Mouse (Mus musculus) forebrain, embryonic 10.5 days (tissue): ENCODE data around the gene Gga1. TPM values are rescaled to one million over a fixed set of nuclear protein-coding genes. Genes with fewer than 3 reads are reported as not detected.

Source experiments
- DNase-seq: peaks from one replicate; pipeline ENCODE4 v3.0.0-alpha.2; 2017; ENCODE audit warnings: low spot score; ENCODE audit errors: extremely low spot score
- H3K27ac ChIP-seq: fragments of 300-500 bp; sonication (generic); 2 replicates; pipeline ENCODE4 v1.5.1; 2016; ENCODE audit warnings: mild to moderate bottlenecking
- H3K27me3 ChIP-seq: fragments of 300-500 bp; sonication (generic); 2 replicates; pipeline ENCODE4 v1.6.1; 2016; ENCODE audit warnings: mild to moderate bottlenecking; ENCODE audit not compliant: poor library complexity, severe bottlenecking
- H3K36me3 ChIP-seq: fragments of 300-500 bp; sonication (generic); replicated peaks from 2 replicates; pipeline ENCODE4 v1.6.1; 2016; ENCODE audit warnings: mild to moderate bottlenecking, moderate library complexity
- H3K4me1 ChIP-seq: fragments of 300-500 bp; sonication (generic); 2 replicates; pipeline ENCODE4 v1.6.1; 2016
- H3K4me3 ChIP-seq: fragments of 300-500 bp; sonication (generic); 2 replicates; pipeline ENCODE4 v1.5.1; 2016; ENCODE audit warnings: mild to moderate bottlenecking, moderate library complexity
- H3K9me3 ChIP-seq: fragments of 300-500 bp; sonication (generic); 2 replicates; pipeline ENCODE4 v1.6.1; 2016; ENCODE audit warnings: mild to moderate bottlenecking, moderate library complexity
- WGBS: fragments of 180-500 bp; shearing (Covaris S2); methylation state at CpG from one replicate; pipeline ENCODE4 v1.1.7; 2016; 5-methylcytosine and 5-hydroxymethylcytosine counted together
- polyA plus RNA-seq: library from polyadenylated mRNA; unstranded; fragments of >200 nt; fragmentation: Nextera tagmentation; extraction: Ambion mirVana; gene quantifications from 2 replicates; pipeline ENCODE4 v1.2.1, GENCODE M21; 2016

Gga1 gene
- polyA plus RNA-seq, 1 experiment from 2014 or later = 52.6 TPM

DNA sequence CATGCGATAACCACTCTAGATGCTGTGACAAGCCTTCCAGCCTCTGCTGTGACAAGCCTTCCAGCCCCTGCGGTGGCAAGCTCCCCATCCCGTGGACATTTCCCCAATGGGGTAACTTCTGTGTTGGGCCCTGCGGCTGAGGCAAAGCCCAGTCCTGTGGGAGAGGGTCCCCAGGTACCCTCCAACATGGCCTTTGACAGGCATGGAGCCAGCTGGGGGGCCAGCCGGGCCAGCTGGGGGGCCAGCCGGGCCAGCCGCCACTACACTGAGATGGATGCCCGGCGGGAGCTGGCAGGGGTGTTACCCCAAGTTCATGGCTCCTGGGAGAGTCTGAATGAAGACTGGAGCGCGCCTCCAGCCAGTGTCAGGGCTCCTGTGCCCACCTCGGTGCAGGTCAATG is 27.5 kb upstream of the Gga1 start:
- WGBS = 88% methylated on average over 12 of the region's 12 CpGs
- Histone ChIP-seq H3K36me3 (no peaks in the 10 kb centered on the region), H3K4me3 (no peak overlapping the region), H3K4me1 (peaks cover 51% of the 10 kb centered on the region), H3K27me3 (peaks cover 60% of the 10 kb centered on the region), H3K9me3 (no peaks in the 10 kb centered on the region), H3K27ac (peak overlapping the region; percentile 22; the same call in 1 of the 2 replicates)
- DNase-seq = no peak

DNA sequence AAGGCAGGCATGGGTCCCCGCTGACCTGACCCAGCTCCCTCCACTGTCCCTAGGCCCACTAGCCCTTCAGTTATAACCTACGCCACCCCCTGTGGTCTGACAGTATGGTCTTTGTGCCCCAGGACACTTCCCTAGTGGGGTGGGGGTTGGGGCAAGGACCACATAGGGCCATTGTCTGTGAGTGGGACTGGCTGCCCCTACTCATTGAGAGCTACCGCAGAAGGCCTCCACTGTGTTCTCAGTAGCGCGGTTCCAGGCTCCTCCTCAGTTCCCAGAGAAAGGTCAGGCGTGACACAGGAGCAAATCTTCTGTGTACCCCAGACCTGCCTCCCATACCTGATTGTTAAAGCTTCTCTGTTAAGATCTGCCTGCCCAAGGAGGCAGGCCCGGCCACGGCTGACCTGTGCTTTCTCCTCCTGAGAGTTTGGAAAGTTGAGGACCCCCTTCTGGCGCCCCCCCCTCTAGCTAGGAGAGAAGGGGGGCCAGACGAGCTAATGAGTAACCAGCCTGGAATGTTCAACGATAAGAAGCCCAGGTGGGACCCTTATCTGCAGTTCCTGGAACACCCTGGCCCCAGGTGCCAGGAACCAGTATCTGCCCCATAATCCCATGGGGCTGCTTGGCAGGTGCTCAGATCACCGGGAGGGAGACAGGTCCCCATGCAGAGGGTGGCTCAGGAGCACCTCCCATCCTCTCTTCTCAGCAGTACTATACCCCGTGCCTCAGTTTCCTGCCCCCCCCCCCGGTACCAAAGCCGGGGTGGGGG is 26.7 kb upstream of the Gga1 start:
- H3K9me3 ChIP-seq = no peaks in the 10 kb centered on the region
- 73% methylated on average over 15 of the region's 15 CpGs for WGBS
- peaks cover 43% of the 10 kb centered on the region for H3K4me1 ChIP-seq
- DNase-seq = no peak
- peaks cover 52% of the 10 kb centered on the region for H3K27me3 ChIP-seq
- no peak overlapping the region for H3K4me3 ChIP-seq
- H3K27ac ChIP-seq = no peak overlapping the region
- no peaks in the 10 kb centered on the region for H3K36me3 ChIP-seq

DNA sequence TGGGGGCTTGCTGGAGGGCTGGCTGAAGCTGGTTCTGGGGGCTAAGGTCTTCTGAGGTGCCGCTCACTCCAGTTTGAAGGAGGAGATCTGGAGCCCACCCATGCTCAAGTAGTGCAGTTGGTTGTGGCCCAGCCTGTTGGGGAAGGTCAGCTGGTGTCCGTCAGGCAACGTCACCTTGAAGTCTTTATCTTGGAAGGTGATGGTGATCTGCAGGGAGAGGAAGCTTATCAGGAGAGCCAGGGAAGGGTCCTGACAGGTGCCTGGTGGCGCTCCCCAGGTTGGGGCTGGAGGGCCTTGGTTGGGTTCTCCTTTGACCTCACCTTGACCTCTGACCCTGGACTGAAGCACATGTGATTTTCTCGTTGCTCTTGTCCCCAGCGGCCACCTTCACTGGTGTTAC is 26.0 kb upstream of the Gga1 start:
- H3K9me3 ChIP-seq = no peaks in the 10 kb centered on the region
- H3K27me3 ChIP-seq = peaks cover 45% of the 10 kb centered on the region
- H3K4me1 ChIP-seq = peaks cover 37% of the 10 kb centered on the region
- H3K36me3 ChIP-seq = no peaks in the 10 kb centered on the region
- no peak overlapping the region for H3K27ac ChIP-seq
- H3K4me3 ChIP-seq = no peak overlapping the region
- DNase-seq = no peak
- 78% methylated on average over 6 of the region's 6 CpGs for WGBS

DNA sequence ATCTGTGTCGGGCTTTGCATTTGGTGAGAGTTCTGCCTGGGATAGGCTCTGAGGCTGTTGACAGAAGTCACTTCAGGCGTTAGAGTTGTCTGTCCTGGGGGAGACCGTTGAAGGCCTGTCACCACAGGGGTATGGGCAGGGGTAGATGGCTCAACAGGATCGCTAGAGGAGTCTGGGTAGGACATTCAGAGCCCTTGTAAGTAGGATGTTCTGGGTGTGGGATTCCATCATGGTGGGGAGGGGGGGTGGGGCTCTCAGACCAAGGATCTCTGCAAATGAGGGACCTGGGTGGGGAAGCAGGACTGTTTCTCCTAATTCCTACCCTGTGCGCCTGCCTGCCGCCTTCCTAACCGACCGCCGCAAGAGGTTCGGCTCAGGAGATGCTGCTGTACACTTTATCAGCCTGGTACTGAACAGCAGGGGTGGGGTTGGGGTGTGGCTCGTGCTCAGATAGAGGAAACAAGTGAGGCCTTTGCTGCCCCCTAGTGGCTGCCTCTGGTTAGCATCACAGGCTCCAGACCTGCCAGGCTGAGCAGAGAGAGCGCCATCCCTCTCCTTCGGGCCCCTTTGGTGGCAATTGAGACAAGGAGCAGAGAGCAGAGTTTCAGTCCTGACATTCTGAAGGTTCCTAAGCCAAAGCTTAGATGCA is 25.4 kb upstream of the Gga1 start:
- Histone ChIP-seq H3K36me3 (no peaks in the 10 kb centered on the region), H3K4me3 (peak overlapping the region; percentile 19), H3K27ac (no peak overlapping the region), H3K27me3 (peaks cover 39% of the 10 kb centered on the region), H3K4me1 (peaks cover 33% of the 10 kb centered on the region), H3K9me3 (no peaks in the 10 kb centered on the region)
- 15% methylated on average over 13 of the region's 13 CpGs for WGBS
- peak; percentile 91 for DNase-seq

DNA sequence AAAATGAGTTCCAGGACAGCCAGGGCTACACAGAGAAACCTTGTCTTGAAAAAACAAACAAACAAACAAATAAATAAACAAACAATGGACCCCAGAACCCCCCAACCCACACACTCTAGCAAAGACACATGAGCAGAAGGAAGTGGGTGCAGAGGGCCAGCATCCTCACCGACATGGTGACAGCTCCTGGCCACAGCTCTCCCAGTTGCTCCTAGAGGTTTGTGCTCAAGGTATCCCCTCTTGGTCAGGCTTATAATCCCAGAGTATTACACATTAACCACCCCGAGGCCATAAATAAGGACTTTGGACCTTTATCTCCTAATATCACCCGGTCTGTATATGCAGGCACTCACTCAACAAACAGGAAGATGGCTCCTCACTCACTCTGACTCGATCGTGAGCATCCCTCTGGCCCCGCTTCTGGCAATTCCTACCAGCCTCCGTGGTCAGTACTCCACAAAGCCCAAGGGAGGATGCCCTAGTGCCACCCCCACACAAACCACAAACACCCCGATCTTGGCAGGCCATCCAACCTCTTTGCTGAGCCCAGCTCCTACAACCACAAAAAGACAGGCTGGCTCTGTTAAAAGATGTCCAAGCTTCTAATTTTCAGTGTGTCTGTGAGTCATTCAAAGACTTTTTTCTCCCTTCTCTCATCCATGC is 21.6 kb upstream of the Gga1 start, which contains the start of gene Lgals2:
Gene Lgals2 (minus strand): TSS at position 227 of the 663 bp plus-strand sequence.
- no peak within 1 kb of the TSS for H3K4me3 ChIP-seq
- no peak within 1 kb of the TSS for H3K27ac ChIP-seq
- H3K27me3 ChIP-seq = peaks cover 19% of the 10 kb centered on the region
- DNase-seq = no peak
- no peaks in the 10 kb centered on the region for H3K36me3 ChIP-seq
- H3K9me3 ChIP-seq = no peaks in the 10 kb centered on the region
- H3K4me1 ChIP-seq = peaks cover 24% of the 10 kb centered on the region
- 78% methylated on average over 8 of the region's 8 CpGs for WGBS

DNA sequence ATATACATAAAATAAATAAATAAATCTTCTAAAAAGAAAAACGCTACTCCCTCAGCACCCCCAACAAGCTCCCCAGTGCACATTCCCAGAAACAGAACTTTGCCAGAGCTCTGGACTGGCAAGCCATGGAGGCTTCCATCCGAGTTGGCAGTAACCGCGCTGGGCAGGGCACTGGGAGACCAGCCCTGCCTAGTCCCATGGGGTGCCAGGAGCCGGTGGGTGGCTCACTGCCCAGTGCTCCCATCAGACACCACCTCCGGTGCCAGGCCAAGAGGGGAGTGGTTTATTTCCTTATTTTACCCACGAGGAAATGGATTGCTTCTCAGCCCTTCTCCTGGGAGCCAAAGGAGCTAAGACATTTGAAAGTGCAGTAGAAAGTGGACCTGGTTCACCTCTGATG is 20.0 kb upstream of the Gga1 start:
- H3K27ac ChIP-seq = no peak overlapping the region
- DNase-seq = no peak
- 80% methylated on average over 7 of the region's 7 CpGs for WGBS

DNA sequence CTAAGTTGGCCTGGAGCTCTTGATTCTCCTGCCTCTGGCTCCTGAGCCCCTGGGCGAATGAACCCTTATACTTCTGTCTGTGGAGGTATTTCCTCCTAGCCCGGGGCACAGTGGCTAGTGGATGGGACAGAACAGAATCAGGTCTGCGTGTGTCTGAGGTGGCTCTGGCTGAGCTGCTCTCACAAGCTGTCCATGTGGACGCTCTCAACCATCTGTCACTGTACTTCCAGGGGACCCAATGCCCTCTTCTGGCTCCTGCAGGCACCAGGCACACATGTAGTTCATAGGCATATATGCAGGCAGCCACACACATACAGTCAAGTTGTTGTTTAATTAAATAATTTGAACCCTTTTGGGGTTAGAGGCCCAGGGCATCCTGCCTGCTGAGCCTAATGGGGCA is 17.7 kb upstream of the Gga1 start:
- Histone ChIP-seq H3K4me1 (peaks cover 17% of the 10 kb centered on the region), H3K9me3 (no peaks in the 10 kb centered on the region), H3K27me3 (no peaks in the 10 kb centered on the region), H3K4me3 (no peak overlapping the region), H3K27ac (0 out of 2 replicates have a peak overlapping the region, but pooled peaks have one; percentile 9), H3K36me3 (no peaks in the 10 kb centered on the region)
- 82% methylated on average over 4 of the region's 4 CpGs for WGBS
- DNase-seq = no peak

More for the DNA sequence above, 20.0 kb upstream of the Gga1 start:
- Histone ChIP-seq H3K4me3 (no peak overlapping the region), H3K36me3 (no peaks in the 10 kb centered on the region), H3K9me3 (no peaks in the 10 kb centered on the region), H3K27me3 (peaks cover 6% of the 10 kb centered on the region; the same call in 1 of the 2 replicates), H3K4me1 (peaks cover 9% of the 10 kb centered on the region; the same call in 1 of the 2 replicates)

DNA sequence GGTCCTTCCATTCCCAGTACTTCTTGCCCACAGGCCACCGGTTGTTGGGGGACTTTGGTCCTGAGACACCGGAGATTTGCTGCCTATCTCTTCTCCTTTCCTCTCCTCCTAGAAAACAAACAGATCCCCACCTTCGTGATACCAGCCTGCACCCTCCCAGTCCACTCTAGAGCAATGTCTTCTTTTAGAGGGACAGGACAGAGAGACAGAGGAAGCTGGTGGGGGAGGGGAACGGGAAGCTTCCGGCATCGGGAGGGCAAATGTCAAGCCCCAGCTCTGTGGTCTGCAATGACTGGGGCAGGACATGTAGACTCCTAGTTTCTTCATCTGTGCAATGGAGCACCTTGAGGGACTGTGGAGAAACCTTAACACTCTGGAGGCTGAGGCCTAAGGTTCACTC is 17.3 kb upstream of the Gga1 start:
- no peak for DNase-seq
- WGBS = 70% methylated on average over 6 of the region's 6 CpGs
- Histone ChIP-seq H3K27ac (0 out of 2 replicates have a peak overlapping the region, but pooled peaks have one; percentile 9), H3K36me3 (no peaks in the 10 kb centered on the region), H3K4me1 (peaks cover 17% of the 10 kb centered on the region), H3K9me3 (no peaks in the 10 kb centered on the region), H3K27me3 (no peaks in the 10 kb centered on the region), H3K4me3 (no peak overlapping the region)

DNA sequence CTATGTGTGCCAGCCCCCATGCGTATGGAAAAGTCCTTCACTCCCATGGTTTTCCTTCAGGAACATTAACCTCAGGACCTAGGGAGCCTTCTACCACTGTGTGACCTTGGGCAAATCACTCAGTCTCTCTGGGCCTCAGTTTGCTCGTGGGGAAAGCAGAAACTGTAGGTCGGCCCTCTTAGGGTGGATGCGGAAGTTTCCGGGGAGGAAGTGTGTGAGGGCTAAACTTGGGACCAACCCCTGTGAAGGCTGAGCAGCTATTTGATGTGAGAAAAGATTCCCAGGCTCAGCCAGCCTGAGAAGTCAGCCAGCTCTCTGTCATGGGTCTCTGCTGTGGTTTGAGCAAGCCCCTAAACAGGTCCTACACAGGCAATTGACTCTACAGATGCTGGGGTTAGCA is 14.7 kb upstream of the Gga1 start:
- no peaks in the 10 kb centered on the region for H3K27me3 ChIP-seq
- DNase-seq = no peak
- H3K4me3 ChIP-seq = no peak overlapping the region
- H3K36me3 ChIP-seq = no peaks in the 10 kb centered on the region
- no peak overlapping the region for H3K27ac ChIP-seq
- 94% methylated on average over 5 of the region's 5 CpGs for WGBS
- H3K4me1 ChIP-seq = peaks cover 17% of the 10 kb centered on the region
- no peaks in the 10 kb centered on the region for H3K9me3 ChIP-seq

DNA sequence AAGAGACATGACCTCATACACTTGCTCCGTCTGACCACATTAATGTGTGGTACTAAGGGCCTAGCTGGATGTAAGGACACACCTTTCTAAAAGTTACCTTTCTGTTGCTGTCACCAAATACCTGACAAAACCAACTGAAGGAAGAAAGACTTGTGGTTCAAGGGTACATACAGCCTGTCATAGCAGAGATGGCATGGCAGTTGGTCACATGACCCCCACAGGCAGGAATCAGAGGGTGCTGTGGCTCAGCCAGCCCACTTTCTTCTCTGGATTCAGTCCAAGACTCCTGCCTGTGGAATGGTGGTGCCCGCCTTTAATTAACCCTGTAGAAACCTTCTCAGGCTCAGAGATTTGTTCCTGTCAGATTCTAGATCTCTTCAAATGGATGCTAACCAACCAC is 13.8 kb upstream of the Gga1 start:
- H3K4me1 ChIP-seq = peaks cover 25% of the 10 kb centered on the region
- H3K27me3 ChIP-seq = no peaks in the 10 kb centered on the region
- no peaks in the 10 kb centered on the region for H3K9me3 ChIP-seq
- 87% methylated on average over 2 of the region's 2 CpGs for WGBS
- H3K4me3 ChIP-seq = no peak overlapping the region
- H3K36me3 ChIP-seq = no peaks in the 10 kb centered on the region
- no peak for DNase-seq
- no peak overlapping the region for H3K27ac ChIP-seq

DNA sequence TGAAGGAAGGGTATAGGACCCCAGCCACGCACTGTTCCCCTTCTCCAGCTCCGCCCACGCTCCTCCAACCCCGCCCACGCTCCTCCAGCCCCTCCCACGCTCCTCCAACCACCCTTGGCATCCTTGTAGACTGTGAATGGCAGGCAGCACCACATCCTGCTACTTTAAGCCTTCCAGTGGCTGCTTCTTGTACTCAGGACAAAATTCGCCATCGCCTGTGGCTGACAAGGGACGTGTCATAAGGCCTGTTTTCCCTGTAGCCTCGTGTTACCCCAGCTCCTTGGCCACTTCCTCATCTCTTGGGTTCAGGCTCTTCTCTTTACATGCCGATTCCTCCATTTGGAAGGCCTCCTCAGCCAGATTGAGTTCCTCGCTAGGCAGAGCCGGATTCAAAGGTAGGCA is 13.1 kb upstream of the Gga1 start:
- Histone ChIP-seq H3K36me3 (no peaks in the 10 kb centered on the region), H3K4me3 (no peak overlapping the region), H3K4me1 (peaks cover 32% of the 10 kb centered on the region), H3K27me3 (no peaks in the 10 kb centered on the region), H3K9me3 (no peaks in the 10 kb centered on the region), H3K27ac (0 out of 2 replicates have a peak overlapping the region, but pooled peaks have one; percentile 51)
- 52% methylated on average over 13 of the region's 13 CpGs for WGBS
- no peak for DNase-seq

DNA sequence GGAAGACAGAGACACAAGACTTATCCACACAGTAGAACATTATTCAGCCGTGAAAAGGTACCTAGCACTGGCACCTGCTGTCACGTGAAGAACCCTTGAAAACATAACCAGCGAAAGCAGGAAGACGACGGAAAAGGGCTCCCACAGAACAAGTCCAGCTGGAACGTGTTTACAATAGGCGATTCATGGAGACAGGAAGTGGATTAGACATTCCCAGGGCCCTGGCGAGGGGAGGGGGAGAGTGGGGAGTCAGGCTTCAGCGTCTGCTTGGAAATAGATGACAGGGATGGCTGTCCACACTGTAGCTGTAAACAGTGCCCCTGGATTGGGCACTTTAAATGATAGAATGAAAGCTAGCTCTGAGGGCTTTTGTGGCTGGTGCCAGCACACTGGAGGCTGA is 8.6 kb upstream of the Gga1 start:
- Histone ChIP-seq H3K4me1 (peaks cover 33% of the 10 kb centered on the region), H3K27ac (peak overlapping the region; percentile 75), H3K36me3 (no peaks in the 10 kb centered on the region), H3K9me3 (no peaks in the 10 kb centered on the region), H3K4me3 (no peak overlapping the region), H3K27me3 (no peaks in the 10 kb centered on the region)
- peak; percentile 38 for DNase-seq
- 38% methylated on average over 9 of the region's 9 CpGs for WGBS

DNA sequence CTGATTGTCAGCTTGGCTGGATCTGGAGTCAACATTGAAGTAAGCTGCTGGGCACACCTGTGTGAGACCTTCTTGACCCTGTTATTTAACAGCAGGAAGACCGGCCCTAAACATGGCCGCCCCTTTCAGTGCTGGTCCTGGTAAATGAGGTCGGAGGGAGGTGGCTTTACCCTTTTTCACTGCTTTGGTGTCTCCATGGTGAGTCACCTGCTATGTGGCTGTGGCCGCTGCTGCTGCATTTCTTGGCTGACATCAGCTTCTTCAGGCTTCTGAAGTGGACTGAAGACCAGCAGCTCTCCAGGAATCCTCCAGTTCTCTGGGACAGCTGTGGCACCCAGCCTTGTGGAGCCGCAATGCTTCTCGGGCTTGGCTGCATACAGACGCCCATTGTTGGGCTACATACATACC is 8.2 kb upstream of the Gga1 start:
- H3K27ac ChIP-seq = peak overlapping the region; percentile 75
- peaks cover 32% of the 10 kb centered on the region for H3K4me1 ChIP-seq
- no peak for DNase-seq

More for the DNA sequence above, 8.2 kb upstream of the Gga1 start:
- no peaks in the 10 kb centered on the region for H3K27me3 ChIP-seq
- no peak overlapping the region for H3K4me3 ChIP-seq
- WGBS = 60% methylated on average over 7 of the region's 7 CpGs
- no peaks in the 10 kb centered on the region for H3K36me3 ChIP-seq
- H3K9me3 ChIP-seq = no peaks in the 10 kb centered on the region
